Mouse (Mus musculus) liver, adult 2 months (tissue): ENCODE measurements around the gene Wfdc18.

Experiments used
- CTCF ChIP-seq: fragments of 200-500 bp; IDR thresholded peaks from 2 replicates; pipeline ENCODE4 v1.5.1; 2011; ENCODE audit warnings: low read depth, low read length, control low read depth
- POLR2A ChIP-seq: fragments of 200-500 bp; IDR thresholded peaks from 2 replicates; pipeline ENCODE4 v1.6.1; 2011; ENCODE audit warnings: low read length, control low read depth; ENCODE audit not compliant: insufficient read depth; ENCODE audit errors: extremely low read depth

- TF ChIP-seq CTCF (no peak), POLR2A (no peak)
Observed at GRCm38 (mm10) chr11:83689918-83690317, 18.9 kb upstream of the Wfdc18 start.
